Mouse (Mus musculus) heart, adult 2 months (tissue): ENCODE measurements around the gene Entpd3.

Experiments
- CTCF ChIP-seq: fragments of 200-600 bp; IDR thresholded peaks from 2 replicates; pipeline ENCODE4 v1.8.1; 2022; ENCODE audit warnings: antibody characterized with exemption, mild to moderate bottlenecking, moderate library complexity
- EP300 ChIP-seq: fragments of 200-500 bp; IDR thresholded peaks from 2 replicates; pipeline ENCODE4 v1.6.1; 2011; ENCODE audit warnings: low read depth, low read length, control low read depth; ENCODE audit not compliant: insufficient read depth
- POLR2A ChIP-seq: fragments of 200-500 bp; IDR thresholded peaks from 2 replicates; pipeline ENCODE4 v1.6.1; 2011; ENCODE audit warnings: mild to moderate bottlenecking, low read depth, low read length, control low read depth; ENCODE audit not compliant: insufficient read depth

- TF ChIP-seq CTCF (no peak), EP300 (no peak), POLR2A (no peak)
Observed at GRCm38 (mm10) chr9:120541411-120541810, 1.8 kb downstream of the Entpd3 start.
